Comparison of ENCODE assay signal across 8 mouse cellular contexts in genomic region chr17:56584257-56585130, GRCm38 (mm10). TPM values are rescaled to one million over a fixed set of nuclear protein-coding genes. Genes with fewer than 3 reads are reported as not detected.
DNase-seq lines count a peak whose midpoint lies in the region; ATAC-seq lines count a peak whose summit lies in the region.

Gene Safb2 (minus strand): TSS chr17:56584585.
Gene Safb (plus strand): TSS chr17:56584825.

- peak; percentile 100 for DNase-seq in T-cell, adult 2 months (ENCODE audit: low spot score)
- DNase-seq in cerebellum, postnatal 36 days: peak; percentile 99 to 100
- DNase-seq in frontal cortex, postnatal 36 days (ENCODE audit: low spot score in 2 of 2): peak; percentile 100
- DNase-seq in left cerebral cortex, adult 11 months (ENCODE audit: low spot score): peak; percentile 98
- peak; percentile 100 for DNase-seq in lung, postnatal 4 days
- DNase-seq in retina, postnatal 7 days (ENCODE audit: low read depth, low spot score): peak; percentile 98
- peak; percentile 97 for DNase-seq in urinary bladder, adult 2 months (ENCODE audit: low spot score)

- peaks cover 60% of the 10 kb centered on the region for H3K4me1 ChIP-seq in hindbrain, embryonic 15.5 days (replicated peaks)

- peak within 1 kb of the TSS; percentile 96 for H3K4me3 ChIP-seq in hindbrain, embryonic 15.5 days

- H3K4me2 ChIP-seq in hindbrain, embryonic 15.5 days: peak within 1 kb of the TSS; percentile 90

- ATAC-seq in hindbrain, embryonic 15.5 days (ENCODE audit: low FRiP score, low read depth): peak; percentile 96

- peaks cover 36% of the 10 kb centered on the region for H3K36me3 ChIP-seq in hindbrain, embryonic 15.5 days

- no peaks in the 10 kb centered on the region for H3K27me3 ChIP-seq in hindbrain, embryonic 15.5 days

- H3K9ac ChIP-seq in hindbrain, embryonic 15.5 days: peak within 1 kb of the TSS; percentile 92

- under 1% methylated on average over 80 of the region's 101 CpGs for WGBS in hindbrain, embryonic 15.5 days

- no peaks in the 10 kb centered on the region for H3K9me3 ChIP-seq in hindbrain, embryonic 15.5 days

- H3K27ac ChIP-seq in hindbrain, embryonic 15.5 days (replicated peaks): peak within 1 kb of the TSS; percentile 96

RNA-seq across cellular contexts. Expression of gene Safb2, which starts in this region (rescaled TPM):
- polyA plus RNA-seq in hindbrain, embryonic 15.5 days (2015; fragmentation: Nextera tagmentation; extraction: Ambion mirVana): 71.4 and 81.2 TPM in 2 replicates
- polyA plus RNA-seq in urinary bladder, adult 2 months (2012; rRNA removed): 38.5 and 80.7 TPM in 2 replicates

RNA-seq across cellular contexts. Expression of gene Safb, which starts in this region (rescaled TPM):
- polyA plus RNA-seq in hindbrain, embryonic 15.5 days (2015; fragmentation: Nextera tagmentation; extraction: Ambion mirVana): 105 and 116 TPM in 2 replicates
- polyA plus RNA-seq in urinary bladder, adult 2 months (2012; rRNA removed): 47.8 and 65.8 TPM in 2 replicates

Comparison
In these comparisons a context has a peak if more than half of its experiments do, and no peak if none do; other contexts are left out.
1. Peak in every context shown above with its lines: DNase-seq, ATAC-seq, H3K4me3 ChIP-seq and H3K27ac ChIP-seq.